Mouse (Mus musculus) fat pad, adult 2 months (tissue): ENCODE measurements around the gene Ergic1.

ENCODE experiments used
- DNase-seq: peaks from one replicate; pipeline ENCODE4 v3.0.0-alpha.2; 2011; ENCODE audit warnings: low read depth, low spot score; ENCODE audit errors: extremely low read depth

Gene Ergic1

DNA sequence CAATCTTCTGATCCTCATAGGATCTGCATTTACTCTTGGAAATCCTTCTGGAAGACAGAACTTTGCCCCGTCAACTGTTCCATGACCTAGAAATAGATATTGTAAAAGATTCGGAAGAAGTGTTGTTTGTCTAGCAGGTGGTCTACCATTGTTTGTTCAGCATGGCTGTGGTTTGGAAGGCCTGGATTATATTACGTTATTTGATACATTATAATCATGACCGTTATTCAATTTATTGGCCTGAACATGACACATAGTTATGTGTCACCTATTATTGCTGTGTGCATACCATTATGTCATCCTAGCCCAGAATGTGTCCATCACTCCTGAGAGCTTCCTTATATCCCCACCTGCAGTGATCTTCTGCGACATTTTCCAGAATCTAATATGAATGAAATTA, 37.6 kb downstream of the Ergic1 start:
- DNase-seq, result no peak

DNA sequence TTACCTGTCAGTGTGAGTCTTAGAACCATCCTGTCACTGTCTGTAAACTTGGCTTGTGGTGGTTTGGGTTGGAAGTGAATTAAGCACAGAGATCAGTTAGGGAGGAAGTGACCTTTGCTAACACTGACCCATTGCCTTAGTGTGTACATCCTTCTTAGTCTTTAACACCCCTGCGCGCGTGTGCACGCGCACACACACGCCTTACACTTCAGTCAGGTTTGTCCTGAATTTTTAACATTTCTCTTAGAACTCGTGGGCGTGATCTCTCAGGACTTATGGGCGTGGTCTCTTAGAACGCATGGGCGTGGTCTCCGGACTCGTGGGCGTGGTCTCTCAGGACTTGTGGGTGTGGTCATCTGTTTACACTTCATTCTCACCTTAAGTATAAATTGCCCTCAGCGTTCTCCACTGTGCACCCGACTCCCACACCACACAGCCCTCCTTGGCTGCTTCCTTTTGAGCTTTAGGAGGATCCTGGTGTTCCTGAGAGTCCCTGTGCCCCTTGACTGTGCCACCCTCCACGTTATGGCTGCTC, 39.7 kb downstream of the Ergic1 start:
- DNase-seq, result no peak

DNA sequence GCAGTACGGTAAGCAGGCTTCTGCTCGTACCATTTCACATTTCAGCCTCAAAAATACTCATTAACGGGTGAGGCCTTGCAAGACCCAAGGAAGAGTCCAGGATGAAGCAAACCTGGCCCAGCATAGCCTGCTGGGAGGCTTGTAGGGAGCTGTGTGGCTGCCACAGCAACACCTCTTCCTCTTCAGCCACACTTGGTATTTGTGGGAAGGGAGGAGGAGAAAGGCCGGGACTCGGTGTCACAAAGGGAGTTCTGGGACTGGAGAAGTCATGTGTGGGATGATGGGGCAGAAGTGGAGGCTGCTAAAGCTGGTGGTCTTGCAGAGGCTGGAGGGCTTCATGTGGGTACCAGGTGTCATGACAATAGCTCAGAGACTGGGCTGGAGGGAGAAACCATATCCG, 40.2 kb downstream of the Ergic1 start:
- DNase-seq, result no peak

DNA sequence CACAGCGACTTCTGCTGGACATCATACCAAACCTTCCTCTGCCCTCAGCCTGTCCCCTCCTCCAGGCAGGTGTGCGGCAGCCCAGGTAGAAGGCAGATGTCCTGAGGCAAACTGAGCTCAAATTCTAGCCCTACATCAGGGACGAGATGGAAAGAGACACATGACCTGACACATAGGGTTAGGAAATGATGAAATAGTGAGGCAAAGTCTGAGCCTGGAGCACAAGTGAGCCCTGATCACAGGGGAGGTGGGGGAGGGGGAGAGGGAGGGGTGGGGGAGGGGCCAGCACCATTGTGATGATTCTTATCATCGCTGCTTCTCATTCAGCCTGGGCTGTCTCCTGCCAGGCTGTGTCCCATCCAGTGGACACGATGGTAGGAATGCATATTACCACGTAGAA, 40.6 kb downstream of the Ergic1 start:
- no peak for DNase-seq

DNA sequence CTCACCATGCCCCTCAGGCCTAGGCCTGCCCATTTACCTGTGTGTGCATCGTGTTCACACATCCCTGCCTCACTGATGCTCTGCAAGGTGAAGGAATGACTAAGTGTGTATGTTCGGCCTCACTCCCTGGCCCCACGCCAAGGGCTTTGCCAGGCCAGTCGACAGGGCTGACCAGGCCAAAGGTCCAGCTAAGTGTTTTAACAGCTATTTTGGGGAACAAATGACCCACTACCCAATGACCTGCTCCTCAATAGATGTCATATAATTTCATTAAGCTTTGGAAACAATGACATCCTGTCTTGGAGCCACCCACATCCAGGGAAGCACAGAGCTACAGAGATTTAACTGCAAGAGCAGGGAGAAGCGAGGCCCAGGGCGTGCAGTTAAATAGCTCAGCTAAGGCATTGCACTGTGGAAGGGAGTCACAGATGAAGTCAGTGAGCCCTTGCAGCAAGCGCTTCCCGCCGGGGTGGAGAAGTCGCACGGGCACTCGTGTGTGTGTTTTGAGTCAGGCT, 41.1 kb downstream of the Ergic1 start:
- DNase-seq, result no peak

DNA sequence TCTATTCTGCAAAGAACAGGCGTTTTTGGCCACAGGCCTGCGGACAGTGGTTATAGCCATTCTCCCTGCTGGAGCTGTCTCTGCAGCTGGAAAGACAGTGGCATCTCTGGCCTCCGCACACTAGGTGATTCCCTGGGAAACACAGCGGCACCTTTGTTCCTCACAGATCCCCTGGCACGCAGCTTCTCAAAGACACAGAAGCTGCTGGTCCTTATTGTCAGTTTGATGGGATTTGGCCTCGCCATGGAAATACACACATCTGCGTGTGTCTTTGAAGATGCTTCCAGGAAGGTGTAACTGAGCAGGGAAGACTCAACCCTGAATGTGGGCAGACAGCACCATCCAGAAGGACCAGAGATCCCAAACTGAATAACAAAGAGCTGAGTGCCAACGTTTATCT, 42.0 kb downstream of the Ergic1 start:
- no peak for DNase-seq

DNA sequence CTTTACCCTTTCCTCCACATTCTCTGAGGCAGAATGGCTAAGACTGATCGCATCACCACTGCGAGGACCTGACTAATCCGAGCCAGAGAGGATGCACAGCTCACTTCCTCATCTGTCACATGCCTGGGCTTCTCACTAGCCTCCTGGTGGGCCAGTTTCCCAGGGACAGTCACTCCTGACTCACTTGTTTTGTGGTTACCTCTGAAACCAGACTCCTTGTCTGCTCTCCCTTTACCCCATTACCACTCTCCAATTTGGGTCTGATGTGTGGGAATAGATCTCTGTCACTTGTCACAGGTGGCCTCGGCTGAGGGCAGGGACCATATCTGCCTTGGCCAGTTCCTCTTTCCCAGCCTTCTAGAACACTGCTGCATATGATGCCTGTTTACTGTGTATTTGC, 44.3 kb downstream of the Ergic1 start:
- no peak for DNase-seq

DNA sequence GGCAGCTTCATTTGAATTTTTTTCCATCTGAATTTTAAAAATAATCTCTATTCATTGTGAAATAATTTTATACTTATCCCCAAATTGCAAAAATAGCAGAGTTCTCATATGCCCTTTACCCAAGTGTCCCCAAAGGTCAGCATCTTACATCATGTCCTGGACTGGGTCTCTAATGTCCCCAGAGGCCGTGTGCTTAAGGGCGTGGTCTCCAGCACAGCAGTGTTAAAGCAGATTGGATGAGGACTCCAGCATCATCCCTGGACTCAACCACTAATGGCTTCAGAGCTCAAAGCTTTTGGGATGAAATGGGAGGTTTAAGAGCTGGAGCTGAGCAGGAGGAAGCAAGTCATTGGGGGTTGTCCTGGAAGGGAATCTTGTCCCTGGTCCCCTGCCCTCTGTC, 45.2 kb downstream of the Ergic1 start:
- no peak for DNase-seq

DNA sequence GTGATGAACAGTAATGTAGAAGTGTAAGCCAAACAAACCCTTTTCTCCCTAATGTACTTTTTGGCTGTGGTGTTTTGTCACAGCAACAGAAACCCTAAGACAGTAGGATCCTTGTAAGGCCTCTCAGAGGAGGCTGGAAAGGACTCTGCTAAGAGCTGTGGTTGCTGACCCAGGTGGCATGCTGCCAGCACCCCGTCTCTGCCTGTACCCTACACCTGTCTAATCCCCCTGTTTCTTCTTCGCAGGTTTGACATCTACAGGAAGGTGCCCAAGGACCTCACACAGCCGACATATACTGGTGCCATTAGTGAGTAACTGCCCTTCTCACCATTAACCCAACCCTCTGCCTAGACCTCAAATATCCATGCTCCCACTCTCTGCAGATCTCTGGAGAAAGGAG, 47.1 kb downstream of the Ergic1 start:
- DNase-seq, result no peak

DNA sequence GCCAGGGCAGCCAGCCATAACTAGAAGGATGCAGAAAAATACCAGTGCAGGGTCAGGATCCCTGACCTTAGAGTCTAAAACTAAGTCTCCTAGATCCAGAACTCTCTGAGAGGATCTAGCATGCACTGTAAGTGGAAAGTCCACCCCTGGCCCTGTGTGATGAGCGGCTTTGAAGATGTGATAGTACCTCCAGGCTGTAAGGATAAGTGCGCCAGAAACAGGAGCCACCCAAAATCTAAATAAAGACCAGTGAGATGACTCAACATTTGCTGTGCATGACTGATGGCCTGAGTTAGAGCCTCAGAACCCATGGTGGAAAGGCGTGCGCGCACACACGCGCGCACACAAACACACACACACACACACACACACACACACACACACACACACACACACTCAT, 47.6 kb downstream of the Ergic1 start:
- no peak for DNase-seq

DNA sequence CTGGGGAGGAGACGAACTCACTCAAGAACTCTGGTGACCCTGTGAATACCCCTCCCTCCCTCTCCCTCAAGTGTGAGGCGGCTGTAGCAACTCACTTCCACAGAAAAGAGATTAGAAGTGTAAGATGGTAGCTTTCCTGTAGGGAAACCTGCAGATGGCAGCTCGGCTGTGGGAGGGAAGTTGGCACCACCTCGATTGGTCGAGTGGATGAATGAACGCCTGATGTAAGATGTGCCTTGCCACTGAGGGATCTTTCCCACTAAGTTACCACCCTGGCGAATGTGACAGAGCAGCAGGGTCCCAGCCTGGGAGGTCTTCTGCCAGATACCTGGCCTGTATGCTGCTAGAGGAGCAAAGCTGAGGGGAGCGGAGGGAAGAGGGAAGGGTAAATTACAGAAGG, 48.5 kb downstream of the Ergic1 start:
- DNase-seq, result no peak

DNA sequence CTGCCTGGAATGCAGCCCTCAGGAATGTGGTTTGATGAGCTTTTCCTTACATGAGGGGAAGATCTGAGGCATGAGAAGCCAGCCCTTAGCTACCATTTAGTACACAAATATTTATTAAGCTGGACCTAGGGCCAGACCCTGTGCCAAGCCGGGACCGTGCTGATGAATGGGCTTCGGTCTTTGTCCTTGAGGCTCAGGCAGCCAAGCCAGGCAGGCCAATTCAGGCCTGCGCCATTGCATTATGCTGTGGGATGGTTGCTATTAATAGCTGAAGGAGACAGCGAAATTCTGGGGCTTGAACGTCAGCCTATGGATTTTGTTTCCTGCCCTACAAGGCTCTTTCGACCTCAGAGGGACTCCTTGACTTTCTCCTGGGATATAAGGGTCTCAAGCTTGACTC, 50.0 kb downstream of the Ergic1 start:
- no peak for DNase-seq

DNA sequence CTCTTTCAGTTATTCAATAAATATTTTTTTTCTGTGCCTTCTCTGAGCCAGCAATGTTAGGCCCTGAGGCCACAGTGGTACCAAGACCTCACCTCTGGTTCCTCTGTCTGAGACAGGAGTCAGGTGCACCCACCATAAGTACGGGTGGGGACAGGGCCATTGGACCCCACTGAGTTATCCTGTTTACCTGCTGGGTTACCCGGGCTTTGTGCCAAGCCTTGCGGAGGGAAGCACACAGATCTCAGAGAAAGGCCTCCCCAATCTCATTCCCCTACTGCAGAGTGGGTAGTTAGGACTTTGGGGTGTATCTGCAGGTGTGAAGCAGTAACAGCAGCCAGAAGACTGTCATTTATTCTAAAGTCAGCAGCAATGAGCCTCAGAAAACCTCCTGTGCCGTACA, 50.6 kb downstream of the Ergic1 start:
- DNase-seq, result no peak

DNA sequence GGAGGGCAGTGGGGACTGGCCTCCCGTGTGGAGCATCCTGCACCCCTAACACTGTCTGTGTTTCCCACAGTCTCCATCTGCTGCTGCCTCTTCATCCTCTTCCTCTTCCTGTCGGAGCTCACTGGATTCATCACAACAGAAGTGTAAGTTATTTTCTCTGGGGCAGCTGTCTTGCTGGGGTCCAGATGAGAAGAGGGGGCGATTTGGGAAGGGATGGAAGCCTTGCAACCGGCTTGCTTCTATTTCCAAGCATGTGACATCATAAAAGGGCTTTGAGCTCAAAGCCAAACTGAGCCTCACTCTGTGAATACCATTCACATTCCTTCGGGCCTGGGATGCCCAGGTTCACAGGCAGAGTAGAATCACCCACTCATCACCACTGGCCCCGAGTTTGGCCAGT, 53.0 kb downstream of the Ergic1 start:
- no peak for DNase-seq

DNA sequence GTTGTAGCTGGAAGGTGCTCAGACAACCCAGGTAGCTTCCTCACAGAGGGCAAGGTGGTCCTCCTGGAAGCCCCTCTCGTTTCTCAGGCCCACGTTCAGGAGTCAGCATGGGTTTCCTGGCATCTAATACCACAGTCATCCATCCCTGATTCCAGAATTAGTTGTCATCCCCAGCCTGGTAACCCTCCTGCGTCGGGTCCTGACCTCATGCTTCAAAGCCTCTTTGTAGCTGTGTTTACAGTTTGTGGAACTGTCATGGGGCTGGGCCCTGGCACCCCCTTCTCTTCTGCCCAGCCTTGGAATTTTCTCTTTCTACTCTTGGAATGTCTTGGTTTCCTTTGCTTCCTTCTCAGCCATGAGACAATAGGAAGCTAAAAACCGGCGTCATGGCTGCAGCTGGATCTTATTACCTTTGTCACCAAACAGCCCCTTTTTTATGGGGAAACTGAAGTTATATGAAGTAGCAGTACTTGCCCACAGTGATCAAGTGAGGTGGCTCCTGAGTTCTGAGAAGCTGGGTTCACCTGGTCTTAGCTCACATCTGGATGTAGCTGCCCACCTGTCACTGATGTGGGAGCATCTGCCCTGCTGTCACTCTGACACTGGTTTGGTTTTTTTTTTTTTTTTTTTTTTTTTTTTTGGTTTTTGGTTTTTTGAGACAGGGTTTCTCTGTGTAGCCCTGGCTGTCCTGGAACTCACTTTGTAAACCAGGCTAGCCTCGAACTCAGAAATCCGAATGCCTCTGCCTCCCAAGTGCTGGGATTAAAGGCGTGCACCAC, 53.6 kb downstream of the Ergic1 start:
- no peak for DNase-seq

DNA sequence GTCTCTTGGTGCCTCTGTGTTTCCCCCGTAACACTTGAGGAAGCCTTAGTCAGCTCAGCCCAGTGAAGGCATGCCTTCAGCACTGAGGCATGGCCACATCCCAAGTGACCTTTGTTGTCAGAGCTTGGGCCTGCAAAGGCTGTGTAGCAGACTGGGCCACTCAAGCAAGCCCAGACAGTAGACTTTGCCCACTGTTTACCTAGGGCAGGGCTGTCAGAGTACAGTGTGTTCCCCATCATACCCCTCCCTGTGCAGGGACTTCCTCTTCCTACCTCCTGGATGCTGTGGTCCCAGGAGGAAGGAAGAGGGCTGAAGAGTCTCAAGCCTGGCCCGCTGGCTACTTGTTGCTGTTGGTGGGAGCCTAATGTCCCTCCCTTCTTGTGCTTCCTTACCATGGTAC, 55.4 kb downstream of the Ergic1 start:
- no peak for DNase-seq

DNA sequence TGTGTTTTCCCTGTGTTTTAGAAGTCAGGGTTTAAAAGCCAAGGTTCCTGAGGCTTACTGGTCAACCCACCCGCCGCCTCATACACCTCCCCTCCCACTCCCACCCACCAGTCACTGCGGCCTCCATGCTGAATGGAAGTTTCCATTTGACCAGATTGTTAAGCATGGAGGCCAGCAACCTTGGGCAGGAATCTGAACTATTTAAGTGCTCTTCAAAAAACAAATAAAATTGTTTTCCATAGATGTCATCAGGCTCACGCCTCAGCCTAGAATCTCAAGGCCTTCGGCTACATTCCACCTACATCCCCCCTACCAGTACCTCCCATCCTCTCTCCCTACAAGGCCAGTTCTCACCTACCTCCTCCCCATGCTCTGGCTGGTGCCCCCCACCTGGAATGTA, 57.2 kb downstream of the Ergic1 start:
- no peak for DNase-seq

DNA sequence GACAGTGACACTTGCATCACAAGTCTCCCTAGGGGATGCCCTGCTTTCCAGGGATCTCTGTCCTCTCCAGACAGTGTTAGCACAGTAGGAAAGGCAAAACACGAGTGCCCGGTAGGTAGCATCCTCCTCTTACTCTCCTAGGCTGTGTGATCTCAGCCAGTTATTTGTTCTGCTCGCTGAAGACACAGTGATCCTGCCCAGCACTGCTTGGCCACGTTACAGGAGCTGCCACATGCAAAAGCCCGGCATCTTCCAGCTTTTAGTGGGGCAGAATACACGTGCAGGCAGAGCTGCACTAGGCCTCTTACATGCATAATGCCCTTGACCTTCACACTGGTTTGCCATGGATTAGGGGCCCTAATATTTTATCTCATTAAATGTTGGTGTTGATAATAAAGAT, 58.3 kb downstream of the Ergic1 start:
- no peak for DNase-seq

DNA sequence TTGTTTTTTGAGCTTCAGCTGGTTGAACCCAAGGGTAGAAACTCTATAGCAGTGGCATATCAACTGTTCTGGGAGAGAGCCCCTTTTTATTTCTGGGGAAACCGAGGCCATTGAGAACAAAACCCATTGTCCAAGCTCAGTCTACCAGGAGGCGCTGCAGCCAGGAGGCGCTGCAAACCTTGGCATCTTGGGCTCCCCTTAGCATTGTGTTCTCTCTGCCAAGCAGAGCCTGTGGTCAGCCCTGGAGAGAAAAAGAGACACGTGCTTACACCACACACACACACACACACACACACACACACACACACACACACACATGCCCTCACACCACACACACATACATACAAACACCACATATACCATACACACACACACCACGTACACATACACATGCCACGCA, 59.0 kb downstream of the Ergic1 start:
- DNase-seq, result no peak

DNA sequence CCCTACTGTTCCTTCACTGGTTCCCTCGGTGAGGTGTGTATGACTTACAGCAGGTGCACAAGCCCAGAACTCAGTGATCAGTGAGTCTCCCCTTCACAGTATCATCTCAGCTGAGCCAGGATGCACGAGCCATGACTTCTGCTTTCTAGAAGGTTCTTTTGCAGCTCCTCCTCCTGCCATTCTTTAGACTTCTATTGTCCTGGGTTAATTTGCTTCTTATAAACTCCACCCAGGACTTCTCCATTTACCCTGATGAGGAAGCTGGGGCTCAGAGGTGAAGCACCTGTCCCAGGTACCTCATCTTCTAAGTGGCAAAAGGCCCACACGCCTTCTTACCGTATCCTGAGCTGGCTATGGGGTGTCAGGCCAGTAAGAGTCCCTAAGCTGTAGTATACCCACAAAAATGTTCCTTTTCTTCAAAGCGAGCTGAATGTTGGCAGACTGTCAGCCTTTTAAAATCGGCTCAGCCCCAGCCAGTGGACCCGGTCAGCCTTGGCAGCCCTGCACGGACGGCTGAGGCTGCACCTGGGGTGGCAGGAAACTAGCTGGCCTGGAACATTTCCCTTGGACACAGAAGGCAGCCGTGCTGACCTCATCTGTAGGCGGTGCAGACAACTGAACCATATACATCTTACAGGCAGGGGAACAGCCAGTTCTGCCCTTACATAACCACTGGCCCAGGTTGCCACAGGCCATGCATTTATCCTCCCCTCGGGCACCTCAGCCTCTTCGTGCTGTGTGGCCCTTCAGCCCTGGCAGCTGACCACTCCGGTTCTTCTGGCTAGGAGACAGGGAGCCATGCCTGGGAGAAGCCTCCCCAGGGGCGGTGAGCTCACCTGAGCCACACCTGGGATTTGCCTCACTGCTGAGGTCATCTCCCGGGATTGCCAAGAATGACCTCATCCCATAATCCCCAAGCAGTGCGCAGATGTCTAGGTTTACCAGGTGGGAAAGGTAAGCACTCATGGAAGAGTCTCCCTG, 59.8 kb downstream of the Ergic1 start:
- peak; percentile 59 for DNase-seq

DNA sequence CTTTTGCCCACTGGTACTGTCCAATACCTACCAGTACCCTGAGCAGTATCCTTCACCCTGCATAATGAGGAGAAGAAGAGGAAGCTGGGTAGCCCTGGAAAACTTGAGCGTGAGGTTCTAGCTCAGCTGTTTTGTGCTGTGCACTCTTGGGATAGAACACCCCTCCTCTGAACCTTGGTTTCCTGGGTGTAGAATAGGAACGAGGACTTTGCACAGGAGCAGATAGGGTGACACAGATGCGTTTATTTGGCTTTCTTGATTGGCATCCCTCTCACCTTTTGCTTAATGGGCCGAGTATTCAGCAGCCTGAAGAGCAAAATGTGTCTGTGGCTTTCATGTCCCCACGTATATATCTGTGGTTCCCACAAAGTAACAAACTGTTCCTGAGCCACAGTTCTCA, 60.6 kb downstream of the Ergic1 start:
- DNase-seq, result no peak

DNA sequence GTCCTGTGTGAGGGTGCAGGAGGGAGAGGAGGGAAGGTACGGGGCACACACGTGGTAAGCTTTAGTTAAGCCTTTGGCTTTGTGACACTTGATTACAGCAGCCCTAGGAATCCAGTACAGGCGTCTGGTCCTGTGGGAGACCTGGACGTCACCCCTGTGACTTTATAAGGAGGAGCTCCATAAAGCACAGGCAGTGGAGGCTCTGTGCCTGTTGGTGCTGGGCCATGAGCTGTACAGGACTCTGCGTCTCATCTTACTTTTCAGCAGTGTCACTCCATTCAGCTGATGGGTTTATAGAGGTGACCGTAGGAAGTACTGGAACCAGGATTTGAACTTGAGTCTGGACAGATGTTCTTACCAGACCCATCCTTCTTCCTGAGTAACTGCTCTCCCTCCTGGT, 62.7 kb downstream of the Ergic1 start:
- DNase-seq, result no peak
